Mouse (Mus musculus): Measurements from ENCODE around the gene Hivep1.

Hivep1 gene

DNA sequence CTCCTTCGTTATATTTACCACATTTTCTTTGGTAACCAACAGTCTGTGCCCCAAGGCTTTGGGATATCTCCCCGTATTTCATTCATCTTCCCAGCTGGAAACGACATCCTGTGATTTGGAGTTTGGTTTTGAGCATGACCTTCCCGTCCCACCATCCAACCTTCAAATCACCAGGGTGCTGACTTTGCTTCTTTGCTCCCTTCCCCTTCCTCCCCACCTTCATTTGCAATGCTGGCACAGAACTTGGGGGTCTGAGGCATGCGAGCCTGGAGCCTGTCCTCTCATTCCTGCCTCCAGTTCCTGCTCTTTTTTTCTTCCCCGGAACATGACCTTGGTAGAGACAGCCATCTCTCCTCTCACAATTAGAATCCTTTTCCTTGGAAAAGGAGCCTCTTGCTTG is 161.7 kb downstream of the Hivep1 start:
- DNase-seq (ENCODE audit: low read depth, low spot score), result no peak

DNA sequence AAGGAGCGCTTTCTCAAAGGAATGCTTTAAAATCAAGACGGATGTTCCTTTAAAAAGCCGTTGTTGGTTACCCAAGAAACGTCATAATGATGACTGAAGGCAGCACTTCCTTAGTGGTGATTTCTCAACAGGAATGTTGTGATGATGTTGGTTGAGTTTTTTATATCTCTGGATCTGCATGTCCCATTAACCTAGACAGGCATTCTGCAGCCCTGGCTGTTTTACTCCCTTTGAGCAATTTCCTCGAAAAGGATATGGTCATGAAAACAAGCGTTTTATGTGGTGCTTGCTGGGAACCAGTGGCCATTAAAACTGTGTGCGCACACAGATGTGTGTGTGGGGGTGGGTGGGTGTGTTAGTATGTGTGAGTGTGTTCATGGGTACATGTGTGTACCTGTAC is 170.6 kb downstream of the Hivep1 start:
- no peak for DNase-seq (ENCODE audit: low read depth, low spot score)

DNA sequence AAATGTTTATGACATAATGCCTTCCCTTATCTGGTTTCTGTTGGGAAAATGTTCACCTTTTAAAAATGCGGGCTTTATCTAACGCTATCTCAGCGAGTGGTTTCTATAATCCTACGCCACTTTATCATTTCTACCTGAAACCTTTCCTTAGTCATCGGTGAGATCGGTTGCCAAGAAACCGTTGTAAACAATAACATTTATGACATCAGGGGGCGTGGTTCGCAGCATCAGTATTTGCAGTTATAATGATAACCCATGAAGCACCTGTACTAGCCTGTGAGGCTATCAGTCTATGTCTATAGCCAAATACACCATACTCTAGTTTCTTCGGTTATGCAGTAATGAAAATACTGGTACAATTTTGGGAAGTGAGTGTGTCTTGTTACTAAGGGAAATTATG is 177.0 kb downstream of the Hivep1 start:
- no peak for DNase-seq (ENCODE audit: low read depth, low spot score)

DNA sequence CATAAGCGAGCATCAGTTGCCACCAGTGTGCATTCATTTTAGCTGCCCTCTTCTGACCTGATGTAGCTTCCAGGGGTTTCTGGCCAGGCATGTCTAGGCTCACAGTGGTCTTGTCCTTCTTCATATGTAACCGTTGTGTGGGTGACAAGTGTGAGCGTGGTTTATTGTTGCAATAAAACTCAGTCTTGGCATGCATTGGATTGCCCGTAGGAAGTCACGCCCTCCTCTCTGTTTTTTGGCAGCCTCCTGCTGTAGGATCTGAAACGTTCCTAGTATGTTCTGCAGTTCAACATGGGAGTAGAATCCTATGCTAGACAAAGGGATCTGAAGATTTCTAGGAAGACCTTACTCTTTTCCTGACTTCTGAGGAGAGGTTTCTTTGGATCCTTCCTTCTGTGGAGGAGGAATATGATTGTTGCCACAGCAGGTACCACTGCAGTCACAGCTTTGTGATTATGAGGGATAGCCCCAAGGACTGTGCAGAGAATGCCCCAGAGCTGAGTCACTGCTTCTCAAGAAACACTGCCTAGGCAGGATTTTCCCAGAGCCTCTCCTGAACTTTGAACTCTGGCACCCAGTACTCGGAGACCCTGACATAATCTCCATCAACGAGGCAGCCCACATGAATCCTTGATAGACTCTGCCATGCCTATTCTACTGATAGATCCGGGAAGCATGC is 182.1 kb downstream of the Hivep1 start:
- DNase-seq (ENCODE audit: low read depth, low spot score), result no peak

DNA sequence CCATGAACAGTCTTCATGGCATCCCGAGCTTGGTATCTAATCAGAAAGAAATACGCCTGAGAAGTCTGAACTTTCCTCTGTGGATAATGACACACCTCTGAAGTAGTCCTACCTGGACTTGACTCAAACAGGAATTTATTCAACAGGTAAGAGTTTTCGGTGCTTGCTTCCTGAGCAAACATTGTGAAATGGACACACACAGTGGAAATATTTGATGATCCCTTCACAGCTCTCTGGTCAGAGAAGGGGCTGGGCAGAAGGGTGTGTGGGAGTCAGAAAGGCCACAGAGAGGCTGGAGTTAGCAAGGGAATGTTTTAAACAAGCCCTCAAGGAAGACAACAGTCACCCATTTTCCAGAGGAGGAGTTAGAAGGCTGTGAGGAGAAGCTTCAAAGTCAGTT is 186.7 kb downstream of the Hivep1 start:
- no peak for DNase-seq (ENCODE audit: low read depth, low spot score)

DNA sequence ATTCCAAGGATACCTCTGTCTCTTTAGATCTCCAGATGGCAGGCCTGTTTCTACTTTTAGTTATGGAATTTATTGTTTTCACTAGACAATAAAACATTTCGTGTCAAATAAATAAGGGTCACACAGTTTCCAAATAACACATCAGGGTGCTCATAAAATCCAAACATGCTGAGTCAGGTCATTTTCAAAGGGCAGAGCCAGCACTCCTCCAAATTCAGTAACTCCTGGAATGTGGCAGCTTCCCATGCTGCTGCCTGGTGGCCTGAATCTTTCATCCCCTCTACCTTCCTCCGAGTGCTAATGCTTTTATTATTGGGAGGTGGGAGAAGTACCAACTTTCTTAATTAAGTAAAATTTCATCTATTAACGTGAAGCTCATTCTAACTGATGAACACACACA is 190.3 kb downstream of the Hivep1 start:
- DNase-seq (ENCODE audit: low read depth, low spot score), result no peak

All from c-Kit-negative CD71-positive TER-119-positive erythroid progenitor cells, embryonic 14.5 days (primary cell).